Comparison of ENCODE assay signal across 11 mouse cellular contexts in the genomic region with DNA sequence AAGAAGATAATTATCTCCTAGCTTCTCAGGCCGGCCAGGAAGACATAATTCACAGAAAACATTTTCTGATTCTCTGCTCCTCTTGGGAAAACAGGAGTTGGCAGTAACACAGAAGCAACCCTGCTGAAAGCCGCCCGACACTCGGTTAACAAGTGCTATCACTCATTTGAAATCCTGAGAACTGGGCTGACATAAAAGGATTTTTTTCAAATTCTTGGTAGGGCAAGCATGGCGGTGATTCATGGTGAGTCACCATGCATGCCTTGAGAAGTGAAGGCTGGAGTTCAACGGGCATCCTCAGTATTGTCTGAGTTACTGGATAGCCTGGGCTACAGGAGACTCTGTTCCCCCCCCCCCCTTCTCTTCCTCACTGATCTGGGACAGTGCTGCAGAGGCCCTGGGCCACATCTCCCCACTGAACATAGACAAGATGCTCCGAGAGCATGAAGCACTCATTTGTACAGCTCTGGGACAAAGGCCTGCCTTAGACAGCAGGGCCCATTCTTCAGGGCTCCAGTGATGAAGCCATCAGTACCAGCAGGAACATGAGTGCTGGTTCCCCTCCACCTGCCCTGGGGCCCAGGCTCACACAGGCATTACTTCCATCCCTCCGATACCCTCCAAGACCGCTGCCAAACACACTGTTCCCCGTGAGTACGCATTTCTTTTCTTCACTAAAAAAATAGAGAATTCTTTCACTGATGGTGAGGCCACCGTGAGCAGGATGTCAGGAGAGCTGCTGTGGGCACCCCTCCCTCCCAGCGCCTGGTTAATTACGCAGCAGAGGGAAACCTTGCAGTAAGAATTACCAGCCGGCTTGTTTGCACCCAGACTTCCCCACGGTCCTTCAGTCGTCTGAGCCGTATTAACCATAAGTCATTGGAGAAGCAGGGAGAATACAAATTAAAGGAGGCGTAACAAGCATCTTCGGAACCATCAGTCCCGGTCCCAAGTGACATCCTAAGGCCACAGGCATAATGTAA. TPM values are rescaled to one million over a fixed set of nuclear protein-coding genes. Genes with fewer than 3 reads are reported as not detected.
DNase-seq lines count a peak whose midpoint lies in the region; ATAC-seq lines count a peak whose summit lies in the region.
"Had no signal": no experiment of that assay in that cellular context is flagged by ENCODE, and none has a peak within 500 bp of the region (broad histone marks: within the 10 kb centered on the region; RNA-seq: fewer than 3 reads in every experiment).

No protein-coding gene starts in this region.

- ATAC-seq in midbrain, embryonic 15.5 days (replicated peaks): no peak
- peak; percentile 49 for ATAC-seq in neural tube, embryonic 14.5 days (ENCODE audit: low read depth)
- ATAC-seq in CD4-positive, CD25-positive, alpha-beta regulatory T cell, adult 4 months: no peak
- ATAC-seq: lung, postnatal 0 days had no signal

- H3K9ac ChIP-seq in midbrain, embryonic 15.5 days: no peak overlapping the region
- no peak overlapping the region; the same call in 1 of the 2 replicates for H3K9ac ChIP-seq in neural tube, embryonic 14.5 days (replicated peaks; ENCODE audit: low read depth, low read length)

- no peak overlapping the region for H3K4me2 ChIP-seq in midbrain, embryonic 15.5 days
- H3K4me2 ChIP-seq in neural tube, embryonic 14.5 days (ENCODE audit: low read depth, low read length): no peak overlapping the region

- no peak for DNase-seq in midbrain, embryonic 10.5 days (ENCODE audit: low spot score)
- DNase-seq in adipocyte (ENCODE audit: low spot score): peak; percentile 27
- DNase-seq in fibroblast of lung, adult 2 months (ENCODE audit: low read depth): peak; percentile 54
- no peak for DNase-seq in layer of hippocampus, adult 11-12 months (ENCODE audit: low spot score)
- DNase-seq: cerebellum, adult 9-11 months; right cerebral cortex, adult 18-20 months had no signal

- no peak overlapping the region for H3K4me3 ChIP-seq in midbrain, embryonic 15.5 days
- H3K4me3 ChIP-seq in midbrain, embryonic 10.5 days: no peak overlapping the region
- no peak overlapping the region for H3K4me3 ChIP-seq in neural tube, embryonic 14.5 days (ENCODE audit: low read depth, low read length)

- H3K27me3 ChIP-seq in midbrain, embryonic 15.5 days (replicated peaks): no peaks in the 10 kb centered on the region
- H3K27me3 ChIP-seq in midbrain, embryonic 10.5 days (ENCODE audit: low read depth, poor library complexity, severe bottlenecking): no peaks in the 10 kb centered on the region
- no peaks in the 10 kb centered on the region for H3K27me3 ChIP-seq in neural tube, embryonic 14.5 days (ENCODE audit: control insufficient read depth, insufficient read depth, low read length)

- 64% methylated on average over 21 of the region's 21 CpGs for WGBS in midbrain, embryonic 15.5 days
- 88% methylated on average over 21 of the region's 21 CpGs for WGBS in midbrain, embryonic 10.5 days
- WGBS in neural tube, embryonic 14.5 days: 40% methylated on average over 21 of the region's 21 CpGs

- 0 out of 2 replicates have a peak, but pooled peaks cover 3% of the 10 kb centered on the region for H3K4me1 ChIP-seq in midbrain, embryonic 15.5 days
- H3K4me1 ChIP-seq in midbrain, embryonic 10.5 days: no peaks in the 10 kb centered on the region
- H3K4me1 ChIP-seq in neural tube, embryonic 14.5 days (ENCODE audit: control insufficient read depth, insufficient read depth, low read length): no peaks in the 10 kb centered on the region

- peak overlapping the region; percentile 53; the same call in 1 of the 2 replicates for H3K27ac ChIP-seq in midbrain, embryonic 15.5 days
- no peak overlapping the region for H3K27ac ChIP-seq in midbrain, embryonic 10.5 days (replicated peaks)
- H3K27ac ChIP-seq in neural tube, embryonic 14.5 days (ENCODE audit: low read depth, low read length): peak overlapping the region; percentile 71

- H3K9me3 ChIP-seq in midbrain, embryonic 15.5 days: no peaks in the 10 kb centered on the region
- no peaks in the 10 kb centered on the region for H3K9me3 ChIP-seq in midbrain, embryonic 10.5 days (replicated peaks)
- no peaks in the 10 kb centered on the region for H3K9me3 ChIP-seq in neural tube, embryonic 14.5 days (ENCODE audit: control insufficient read depth, low read length)

- 0 out of 2 replicates have a peak, but pooled peaks cover 5% of the 10 kb centered on the region for H3K36me3 ChIP-seq in midbrain, embryonic 15.5 days (replicated peaks)
- H3K36me3 ChIP-seq in midbrain, embryonic 10.5 days: peaks cover 2% of the 10 kb centered on the region; the same call in 1 of the 2 replicates
- H3K36me3 ChIP-seq in neural tube, embryonic 14.5 days (ENCODE audit: control insufficient read depth, insufficient read depth, low read length): no peaks in the 10 kb centered on the region

RNA-seq across cellular contexts. Expression of gene Eif2b2, which starts 14.4 kb away (rescaled TPM):
- polyA plus RNA-seq in midbrain, embryonic 15.5 days (2015; fragmentation: Nextera tagmentation; extraction: Ambion mirVana): 78.2 and 88.8 TPM in 2 replicates
- 120 and 121 TPM in 2 replicates for polyA plus RNA-seq in midbrain, embryonic 10.5 days (2016; fragmentation: Nextera tagmentation; extraction: Ambion mirVana)
- polyA plus RNA-seq in neural tube, embryonic 14.5 days (2014; fragmentation: Nextera tagmentation; extraction: Ambion mirVana): 76.8 and 76.9 TPM in 2 replicates
- 10 to 100 TPM; 67.3 to 94.7 TPM for polyA plus RNA-seq in CD4-positive, CD25-positive, alpha-beta regulatory T cell, adult 4 months (2017; shearing (Covaris generic))

RNA-seq across cellular contexts. Expression of gene Mlh3, which starts 36.7 kb away (rescaled TPM):
- 8.1 and 9.5 TPM in 2 replicates for polyA plus RNA-seq in midbrain, embryonic 15.5 days (2015; fragmentation: Nextera tagmentation; extraction: Ambion mirVana)
- polyA plus RNA-seq in midbrain, embryonic 10.5 days (2016; fragmentation: Nextera tagmentation; extraction: Ambion mirVana): 8.2 and 8.8 TPM in 2 replicates
- polyA plus RNA-seq in neural tube, embryonic 14.5 days (2014; fragmentation: Nextera tagmentation; extraction: Ambion mirVana): 11.7 and 11.8 TPM in 2 replicates
- 10 to 100 TPM; 11.9 to 17.2 TPM for polyA plus RNA-seq in CD4-positive, CD25-positive, alpha-beta regulatory T cell, adult 4 months (2017; shearing (Covaris generic))

RNA-seq across cellular contexts. Expression of gene Acyp1, which starts 54.6 kb away (rescaled TPM):
- polyA plus RNA-seq in midbrain, embryonic 15.5 days (2015; fragmentation: Nextera tagmentation; extraction: Ambion mirVana): 47.4 and 49.2 TPM in 2 replicates
- polyA plus RNA-seq in midbrain, embryonic 10.5 days (2016; fragmentation: Nextera tagmentation; extraction: Ambion mirVana): 60.3 and 61.4 TPM in 2 replicates
- 55.7 and 61.2 TPM in 2 replicates for polyA plus RNA-seq in neural tube, embryonic 14.5 days (2014; fragmentation: Nextera tagmentation; extraction: Ambion mirVana)
- polyA plus RNA-seq in CD4-positive, CD25-positive, alpha-beta regulatory T cell, adult 4 months (2017; shearing (Covaris generic)): 10 to 100 TPM; 55.7 to 59.0 TPM

RNA-seq across cellular contexts. Expression of gene Zc2hc1c, which starts 54.7 kb away (rescaled TPM):
- polyA plus RNA-seq in midbrain, embryonic 15.5 days (2015; fragmentation: Nextera tagmentation; extraction: Ambion mirVana): 1.9 and 2.0 TPM in 2 replicates
- 1.2 and 1.5 TPM in 2 replicates for polyA plus RNA-seq in midbrain, embryonic 10.5 days (2016; fragmentation: Nextera tagmentation; extraction: Ambion mirVana)
- 1.6 and 1.7 TPM in 2 replicates for polyA plus RNA-seq in neural tube, embryonic 14.5 days (2014; fragmentation: Nextera tagmentation; extraction: Ambion mirVana)
- polyA plus RNA-seq in CD4-positive, CD25-positive, alpha-beta regulatory T cell, adult 4 months (2017; shearing (Covaris generic)): under 1 TPM; 0.39 to 0.65 TPM

RNA-seq across cellular contexts. Expression of gene Pgf, which starts 56.1 kb away (rescaled TPM):
- polyA plus RNA-seq in midbrain, embryonic 15.5 days (2015; fragmentation: Nextera tagmentation; extraction: Ambion mirVana): 7.2 and 8.7 TPM in 2 replicates
- polyA plus RNA-seq in midbrain, embryonic 10.5 days (2016; fragmentation: Nextera tagmentation; extraction: Ambion mirVana): 2.9 and 3.9 TPM in 2 replicates
- 7.9 and 8.9 TPM in 2 replicates for polyA plus RNA-seq in neural tube, embryonic 14.5 days (2014; fragmentation: Nextera tagmentation; extraction: Ambion mirVana)
- not detected for polyA plus RNA-seq in CD4-positive, CD25-positive, alpha-beta regulatory T cell, adult 4 months (2017; shearing (Covaris generic))
- polyA plus RNA-seq: liver, adult 2 months had no signal

Comparison
In these comparisons a context has a peak if more than half of its experiments do, and no peak if none do; other contexts are left out.
1. DNase-seq: peak in adipocyte (single experiment) and fibroblast of lung, adult 2 months (single experiment); none in midbrain, embryonic 10.5 days (single experiment) and layer of hippocampus, adult 11-12 months (single experiment).